ENCODE assay signal across 25 mouse cellular contexts in the genomic region with DNA sequence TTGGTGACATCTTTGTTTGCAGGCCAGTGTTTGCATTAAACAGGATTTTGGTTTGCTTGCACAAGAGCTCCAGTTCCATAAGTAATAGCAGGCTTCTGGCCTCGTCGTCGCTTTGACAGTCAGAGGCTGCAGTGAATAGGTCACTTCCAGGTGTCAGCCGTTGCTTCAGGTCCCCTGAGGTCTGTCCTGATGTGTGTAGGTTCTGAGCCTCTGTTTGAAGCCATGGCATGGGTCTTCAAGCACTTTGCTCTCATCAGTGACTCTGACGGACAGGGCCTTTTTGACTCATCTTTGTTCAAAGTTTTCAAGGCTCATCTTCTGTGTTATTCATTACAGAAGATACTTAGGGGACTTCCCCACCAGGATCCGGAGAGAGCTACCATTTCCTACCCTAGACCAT. TPM values are rescaled to one million over a fixed set of nuclear protein-coding genes. Genes with fewer than 3 reads are reported as not detected.
DNase-seq lines count a peak whose midpoint lies in the region; TF ChIP-seq lines count a peak whose summit lies in the region.
"Had no signal": no experiment of that assay in that cellular context is flagged by ENCODE, and none has a peak within 500 bp of the region (broad histone marks: within the 10 kb centered on the region; RNA-seq: fewer than 3 reads in every experiment).

No protein-coding gene starts in this region.

- no peaks in the 10 kb centered on the region for H3K27me3 ChIP-seq in testis, adult 2 months (ENCODE audit: control insufficient read depth, insufficient read depth, low read length)
- H3K27me3 ChIP-seq: embryonic facial prominence, embryonic 15.5 days; intestine, embryonic 15.5 days; limb, embryonic 15.5 days had no signal

- TF ChIP-seq POLR2A in testis, adult 2 months (IDR thresholded peaks at IDR 0.05; ENCODE audit: control insufficient read depth, low read depth, low read length): no peak
- no peak for TF ChIP-seq POLR2A in bone marrow macrophage, adult 2 months (IDR thresholded peaks at IDR 0.05; ENCODE audit: borderline replicate concordance, low read depth, low read length)

- peaks cover 4% of the 10 kb centered on the region for H3K4me1 ChIP-seq in testis, adult 2 months (ENCODE audit: control insufficient read depth, insufficient read depth, low read length)
- H3K4me1 ChIP-seq in bone marrow macrophage, adult 2 months (ENCODE audit: control insufficient read depth, insufficient read depth, low read length): peaks cover 56% of the 10 kb centered on the region

- H3K36me3 ChIP-seq in testis, adult 2 months (ENCODE audit: control insufficient read depth, insufficient read depth, low read length): no peaks in the 10 kb centered on the region
- H3K36me3 ChIP-seq: embryonic facial prominence, embryonic 15.5 days; heart, embryonic 15.5 days; intestine, embryonic 15.5 days; limb, embryonic 15.5 days had no signal

- peak overlapping the region; percentile 87 for H3K27ac ChIP-seq in layer of hippocampus, adult 2 months
- peak overlapping the region; percentile 45 for H3K27ac ChIP-seq in testis, adult 2 months (ENCODE audit: control insufficient read depth, insufficient read depth, low read depth, low read length)
- H3K27ac ChIP-seq in bone marrow macrophage, adult 2 months (ENCODE audit: insufficient read depth, low read depth, low read length): peak overlapping the region; percentile 94; the same call in 1 of the 2 replicates
- H3K27ac ChIP-seq: embryonic facial prominence, embryonic 15.5 days; heart, embryonic 15.5 days; hindbrain, embryonic 14.5 days; intestine, embryonic 15.5 days; limb, embryonic 15.5 days; liver, embryonic 14.5 days had no signal

- TF ChIP-seq CTCF in layer of hippocampus, adult 2 months (conservative IDR thresholded peaks at IDR 0.05): no peak
- TF ChIP-seq CTCF in testis, adult 2 months (IDR thresholded peaks at IDR 0.05; ENCODE audit: control insufficient read depth, insufficient read depth, insufficient replicate concordance, low read depth, low read length): no peak
- TF ChIP-seq CTCF in bone marrow macrophage, adult 2 months (IDR thresholded peaks at IDR 0.05; ENCODE audit: low read depth, low read length): no peak

- no peak for DNase-seq in layer of hippocampus, adult 2 months (ENCODE audit: low spot score in 2 of 2)
- no peak for DNase-seq in layer of hippocampus, postnatal 36 days
- DNase-seq in testis, postnatal 14 days (ENCODE audit: low spot score): no peak
- no peak for DNase-seq in embryo, embryonic 9.5 days (ENCODE audit: extremely low spot score)
- DNase-seq in right cerebral cortex, adult 2 months (ENCODE audit: low spot score in 2 of 2): no peak
- DNase-seq: cerebellum, adult 2 months; cerebellum, postnatal 36 days; gastrocnemius, postnatal 10 days; heart, postnatal 36 days; kidney, adult 8-10 months; kidney, postnatal 25 days; left cerebral cortex, postnatal 4 days; lung, postnatal 4 days; right cerebral cortex, postnatal 25 days; spleen, adult 18-20 months; thymus, adult 18-20 months; thymus, postnatal 36 days had no signal

- H3K4me3 ChIP-seq in layer of hippocampus, adult 2 months: no peak overlapping the region
- no peak overlapping the region for H3K4me3 ChIP-seq in testis, adult 2 months (ENCODE audit: control insufficient read depth, low read depth, low read length)
- H3K4me3 ChIP-seq in bone marrow macrophage, adult 2 months (ENCODE audit: insufficient read depth, low read length): no peak overlapping the region
- H3K4me3 ChIP-seq: embryonic facial prominence, embryonic 15.5 days; heart, embryonic 15.5 days; intestine, embryonic 15.5 days; limb, embryonic 15.5 days had no signal

RNA-seq across cellular contexts. Expression of a gene that starts 49.5 kb away (rescaled TPM):
- total RNA-seq in layer of hippocampus, adult 2 months (2021): 10 to 100 TPM; 15.2 to 17.3 TPM
- 10 to 100 TPM; 16.5 to 18.1 TPM for total RNA-seq in layer of hippocampus, postnatal 36 days (2021)
- polyA plus RNA-seq in testis, adult 2 months (2012; rRNA removed): 3.6 and 4.2 TPM in 2 replicates
- 66.4 and 77.2 TPM in 2 replicates for polyA plus RNA-seq in bone marrow macrophage, adult 2 months (2012; ENCODE audit: insufficient read depth, insufficient read length, missing spikeins)
